Mouse (Mus musculus) megakaryocyte, embryonic 14.5 days (primary cell): ENCODE measurements around the gene Dnajc13. TPM values are rescaled to one million over a fixed set of nuclear protein-coding genes. Genes with fewer than 3 reads are reported as not detected.

Experiments used
- H3K27me3 ChIP-seq: replicated peaks from 2 replicates; pipeline ENCODE3; 2012; ENCODE audit warnings: inconsistent platforms
- H3K36me3 ChIP-seq: replicated peaks from 2 replicates; pipeline ENCODE3; 2012; ENCODE audit warnings: low read length, inconsistent platforms, mixed read lengths
- H3K4me1 ChIP-seq: 2 replicates; pipeline ENCODE4 v1.6.1; 2012; ENCODE audit warnings: inconsistent platforms
- H3K4me3 ChIP-seq: replicated peaks from 2 replicates; pipeline ENCODE3; 2012; ENCODE audit warnings: moderate library complexity, mild to moderate bottlenecking, inconsistent platforms
- H3K9me3 ChIP-seq: 2 replicates; pipeline ENCODE4 v1.6.1; 2012; ENCODE audit warnings: inconsistent platforms
- FLI1 ChIP-seq: IDR thresholded peaks from 2 replicates; pipeline ENCODE4 v1.6.1; 2012; ENCODE audit warnings: low read length, inconsistent platforms, mixed read lengths
- GATA1 ChIP-seq: IDR thresholded peaks from 3 replicates; pipeline ENCODE4 v1.6.1; 2012; ENCODE audit warnings: mixed read lengths, low read length, inconsistent platforms, borderline replicate concordance
- polyA plus RNA-seq: library from polyadenylated mRNA; stranded (reverse); fragments of >175 nt; gene quantifications from 2 replicates; pipeline ENCODE4 v1.2.3, GENCODE M21; 2012; ENCODE audit warnings: low replicate concordance; ENCODE audit not compliant: insufficient read depth

Dnajc13 gene
- polyA plus RNA-seq, 1 experiment: 3.0 TPM

DNA sequence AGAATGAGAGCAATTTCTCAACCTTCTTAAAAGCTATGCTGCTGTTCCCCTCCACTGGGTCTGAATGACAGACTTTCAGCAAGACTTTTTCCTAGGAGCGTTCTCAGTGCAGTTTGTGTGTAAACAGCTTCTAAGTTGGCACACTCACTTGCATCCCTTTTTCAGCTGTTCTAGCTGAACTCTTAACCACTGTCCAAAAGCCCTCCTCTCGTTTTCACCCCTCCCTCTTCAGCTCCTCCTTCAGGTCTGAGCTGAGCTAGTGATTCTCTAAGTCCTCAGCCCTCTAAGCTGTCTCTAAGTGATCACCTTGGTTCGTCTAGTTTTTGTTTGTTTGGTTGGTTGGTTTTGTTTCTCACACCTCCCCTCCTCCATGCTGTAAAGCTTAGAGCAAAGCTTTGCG, 2.4 kb downstream of the Dnajc13 start:
- TF ChIP-seq FLI1 (no peak), GATA1 (no peak)
- Histone ChIP-seq H3K4me1 (peaks cover 67% of the 10 kb centered on the region), H3K27me3 (no peaks in the 10 kb centered on the region), H3K9me3 (no peaks in the 10 kb centered on the region), H3K4me3 (no peak overlapping the region), H3K36me3 (peaks cover 9% of the 10 kb centered on the region)

DNA sequence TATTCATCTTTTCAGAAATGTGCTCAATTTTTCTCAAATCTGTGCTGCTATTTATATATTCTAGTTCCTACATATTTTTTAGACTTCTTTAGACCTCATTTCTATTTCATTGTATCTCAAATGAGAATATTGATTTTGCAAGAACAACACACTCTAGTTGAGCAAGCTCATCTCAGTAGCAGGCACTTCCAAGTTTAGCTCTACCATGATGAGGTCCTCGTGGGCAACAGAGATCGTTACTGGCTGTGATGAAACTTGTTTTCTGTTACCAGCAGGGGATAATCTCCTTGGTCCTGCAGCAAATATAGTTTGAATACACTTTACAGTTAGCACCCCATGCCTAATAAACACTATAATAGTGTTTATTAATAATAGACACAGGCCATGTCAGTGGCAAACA, 6.6 kb downstream of the Dnajc13 start:
- peaks cover 61% of the 10 kb centered on the region for H3K4me1 ChIP-seq
- no peaks in the 10 kb centered on the region for H3K27me3 ChIP-seq
- peaks cover 15% of the 10 kb centered on the region for H3K36me3 ChIP-seq
- TF ChIP-seq FLI1: no peak
- TF ChIP-seq GATA1: no peak
- H3K4me3 ChIP-seq: no peak overlapping the region
- no peaks in the 10 kb centered on the region for H3K9me3 ChIP-seq

DNA sequence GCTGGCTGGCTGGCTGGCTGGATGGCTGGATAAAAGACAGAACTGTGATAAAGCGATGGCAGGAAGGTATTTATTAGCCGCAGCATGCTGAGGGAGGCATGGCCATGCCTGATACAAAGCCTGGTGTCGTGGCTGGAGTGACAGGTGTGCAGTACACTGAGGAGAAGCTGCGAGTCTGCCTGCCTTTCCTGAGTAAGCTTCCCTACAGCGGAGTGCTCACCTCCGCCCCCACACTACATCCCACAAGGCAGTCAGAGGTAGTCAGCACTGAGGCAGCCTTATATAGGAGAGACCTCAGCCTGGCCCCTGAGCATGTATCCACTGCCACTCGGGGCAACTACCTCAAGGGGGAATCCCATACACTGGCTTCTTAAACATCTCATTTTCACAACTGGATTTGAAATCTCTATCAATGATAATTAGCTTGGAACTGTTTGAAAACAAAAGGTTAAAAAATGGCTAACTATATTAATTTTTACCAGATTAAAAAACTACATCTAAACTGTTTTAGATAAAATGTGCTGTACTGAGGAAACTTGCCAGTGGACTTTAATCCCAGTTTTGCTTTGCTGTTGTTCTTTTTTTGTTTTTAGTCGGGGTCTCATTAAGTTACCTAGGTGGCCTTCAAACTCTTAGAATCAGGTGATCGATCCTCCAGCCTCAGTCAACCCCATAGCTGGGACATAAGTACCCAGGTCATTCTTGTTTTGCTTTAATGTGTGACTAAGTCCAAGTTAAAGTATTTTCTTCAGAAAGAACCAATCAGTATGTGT, 8.1 kb downstream of the Dnajc13 start:
- no peak for TF ChIP-seq GATA1
- no peak for TF ChIP-seq FLI1
- Histone ChIP-seq H3K27me3 (no peaks in the 10 kb centered on the region), H3K36me3 (peaks cover 13% of the 10 kb centered on the region), H3K4me3 (no peak overlapping the region), H3K4me1 (peaks cover 50% of the 10 kb centered on the region), H3K9me3 (no peaks in the 10 kb centered on the region)

DNA sequence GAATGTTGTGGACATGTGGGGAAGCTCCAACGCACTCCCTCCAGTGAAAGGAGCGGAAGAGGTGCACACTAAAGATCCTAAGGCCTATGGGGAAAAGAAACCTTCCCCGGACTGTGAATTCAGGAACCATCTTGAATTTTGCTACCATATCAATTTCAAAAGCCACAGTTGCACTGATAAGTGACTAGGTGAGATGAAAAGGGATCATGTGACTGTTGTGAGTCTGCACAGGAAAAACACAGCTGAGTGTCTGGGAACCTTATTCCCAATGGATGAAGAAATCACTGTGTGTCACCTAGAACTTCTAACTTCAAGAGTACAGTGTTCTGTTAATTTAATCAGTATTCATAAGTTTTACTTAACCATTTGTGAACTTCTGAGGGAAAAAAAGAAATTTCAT, 10.1 kb downstream of the Dnajc13 start:
- H3K27me3 ChIP-seq: no peaks in the 10 kb centered on the region
- peaks cover 44% of the 10 kb centered on the region for H3K4me1 ChIP-seq
- H3K4me3 ChIP-seq: no peak overlapping the region
- no peaks in the 10 kb centered on the region for H3K9me3 ChIP-seq
- peaks cover 13% of the 10 kb centered on the region for H3K36me3 ChIP-seq
- no peak for TF ChIP-seq FLI1
- no peak for TF ChIP-seq GATA1

DNA sequence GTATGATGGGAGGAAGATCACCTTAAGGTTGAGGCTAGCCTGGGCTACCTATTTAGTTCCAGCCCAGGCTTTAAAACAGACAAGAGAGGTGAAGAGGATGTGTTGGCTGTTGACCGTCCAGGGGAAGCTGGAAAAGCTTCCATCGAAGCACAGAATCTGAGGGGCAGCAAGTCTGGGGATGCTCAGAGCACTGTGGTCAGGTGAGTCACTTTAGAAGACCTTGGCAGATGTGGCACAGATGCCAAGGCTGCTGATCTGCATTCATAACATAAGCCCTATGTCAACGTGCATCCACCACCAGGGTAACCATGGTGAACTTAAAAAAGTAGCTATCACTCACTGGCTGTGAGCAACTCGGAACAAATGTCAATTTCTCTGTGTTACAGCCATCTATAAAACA, 11.0 kb downstream of the Dnajc13 start:
- no peak for TF ChIP-seq GATA1
- TF ChIP-seq FLI1: no peak
- Histone ChIP-seq H3K4me3 (no peak overlapping the region), H3K36me3 (peaks cover 15% of the 10 kb centered on the region), H3K4me1 (peaks cover 34% of the 10 kb centered on the region), H3K27me3 (no peaks in the 10 kb centered on the region), H3K9me3 (no peaks in the 10 kb centered on the region)

DNA sequence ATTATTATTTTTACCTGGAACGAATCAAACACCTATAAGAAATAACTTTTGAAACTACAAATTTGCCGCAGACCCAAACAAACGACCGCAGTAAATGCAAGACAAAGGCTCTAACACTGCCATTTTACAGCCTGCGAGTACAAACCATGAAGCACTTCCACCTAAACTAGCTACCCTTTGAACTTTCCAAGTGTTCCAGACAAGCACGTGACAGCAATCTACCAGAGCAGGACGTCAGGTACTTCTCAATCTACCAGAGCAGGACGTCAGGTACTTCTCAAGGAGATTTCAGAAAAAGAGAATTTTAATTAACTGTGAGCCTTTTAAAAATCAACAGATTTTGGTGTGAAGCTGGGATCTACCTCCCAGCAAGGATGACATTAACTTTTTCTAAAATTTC, 11.6 kb downstream of the Dnajc13 start:
- no peaks in the 10 kb centered on the region for H3K9me3 ChIP-seq
- H3K4me3 ChIP-seq: no peak overlapping the region
- no peaks in the 10 kb centered on the region for H3K27me3 ChIP-seq
- H3K4me1 ChIP-seq: peaks cover 34% of the 10 kb centered on the region
- H3K36me3 ChIP-seq: peaks cover 18% of the 10 kb centered on the region
- no peak for TF ChIP-seq GATA1
- no peak for TF ChIP-seq FLI1

DNA sequence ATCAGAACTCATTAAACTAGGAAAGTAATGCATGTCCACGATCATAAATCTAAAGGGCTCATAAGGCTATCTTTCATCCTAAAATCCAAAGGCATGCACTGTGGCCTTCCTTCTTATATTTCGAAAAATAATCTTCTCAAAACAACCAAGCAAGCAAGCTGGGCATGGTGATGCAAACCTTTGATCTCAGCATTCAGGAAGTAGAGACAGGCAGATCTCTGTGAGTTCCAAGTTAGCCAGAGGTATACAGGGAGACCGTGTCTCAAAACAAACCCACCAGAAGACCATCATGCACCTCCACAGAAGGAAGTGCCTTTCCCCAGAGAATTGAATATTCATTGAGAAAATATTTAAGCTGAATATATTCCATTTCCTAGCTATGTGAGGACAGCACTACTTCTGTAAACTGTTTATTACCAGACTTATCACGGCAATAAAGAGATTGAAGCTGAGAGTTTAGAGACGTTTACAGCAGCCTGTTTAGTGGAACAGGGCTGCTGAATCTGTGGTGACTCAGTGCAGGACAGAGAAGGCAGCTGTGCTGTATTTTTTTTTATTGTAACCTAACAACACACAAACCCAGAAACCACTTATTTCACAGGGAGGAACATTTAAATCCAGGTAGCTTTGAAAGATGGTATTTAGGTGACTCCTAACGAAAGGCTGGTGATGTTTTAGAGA, 15.3 kb downstream of the Dnajc13 start:
- Histone ChIP-seq H3K9me3 (no peaks in the 10 kb centered on the region), H3K36me3 (peaks cover 40% of the 10 kb centered on the region), H3K27me3 (no peaks in the 10 kb centered on the region), H3K4me1 (peaks cover 25% of the 10 kb centered on the region), H3K4me3 (no peak overlapping the region)
- TF ChIP-seq GATA1 (no peak), FLI1 (no peak)

DNA sequence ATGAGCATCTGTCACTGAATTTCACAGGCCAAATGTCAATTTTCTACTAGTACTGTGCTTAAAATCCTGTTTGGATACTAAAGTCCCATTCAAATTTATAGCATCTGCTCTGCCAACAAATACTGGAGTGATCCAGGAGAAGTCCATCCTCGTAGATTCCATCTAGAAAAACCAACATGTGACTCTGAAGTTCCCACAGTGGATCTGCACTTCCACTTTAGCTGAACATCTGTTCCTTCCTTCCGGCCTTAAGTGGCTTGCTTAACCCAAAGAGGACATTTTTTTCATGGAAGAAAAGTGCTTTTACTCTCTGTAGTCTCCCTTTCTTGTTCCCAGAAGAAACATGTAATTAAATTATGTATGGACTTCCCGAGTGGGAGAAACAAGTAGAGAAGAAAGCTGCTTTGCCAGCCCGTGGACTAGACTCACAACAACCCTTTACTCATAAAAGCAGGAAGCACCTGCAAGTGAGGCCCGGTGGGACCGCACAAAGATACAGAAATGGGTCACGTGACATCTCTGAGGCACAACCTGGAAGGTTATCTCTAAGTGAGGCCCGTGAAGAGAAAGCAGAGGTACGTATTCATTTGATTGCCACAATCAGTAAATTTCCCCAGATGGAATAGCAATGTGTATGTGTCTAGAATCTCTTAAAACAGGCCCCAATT, 18.8 kb downstream of the Dnajc13 start:
- H3K27me3 ChIP-seq: no peaks in the 10 kb centered on the region
- H3K9me3 ChIP-seq: no peaks in the 10 kb centered on the region
- H3K4me1 ChIP-seq: peaks cover 18% of the 10 kb centered on the region
- no peak overlapping the region for H3K4me3 ChIP-seq
- no peak for TF ChIP-seq FLI1
- no peak for TF ChIP-seq GATA1
- H3K36me3 ChIP-seq: peaks cover 59% of the 10 kb centered on the region

DNA sequence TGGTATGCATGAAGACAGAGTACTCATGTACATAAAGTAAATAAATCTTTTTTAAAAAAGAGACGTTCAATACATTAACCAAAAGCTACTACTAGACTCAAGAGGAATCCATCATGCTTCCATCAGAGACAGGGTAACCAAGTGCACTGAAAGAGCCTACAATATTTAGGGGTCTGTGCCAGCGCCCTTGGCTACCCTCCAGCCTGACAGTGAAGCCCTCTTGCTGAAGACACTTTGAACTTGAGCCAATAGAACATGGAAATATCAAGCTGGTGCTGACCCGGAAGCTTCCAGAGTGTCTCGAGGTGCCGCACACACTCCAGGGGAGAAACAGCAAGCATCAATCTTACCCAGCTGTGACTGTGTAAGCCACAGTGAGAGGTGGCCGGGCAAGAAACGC, 22.6 kb downstream of the Dnajc13 start:
- peaks cover 78% of the 10 kb centered on the region for H3K36me3 ChIP-seq
- peaks cover 9% of the 10 kb centered on the region; the same call in 1 of the 2 replicates for H3K4me1 ChIP-seq
- H3K9me3 ChIP-seq: no peaks in the 10 kb centered on the region
- TF ChIP-seq FLI1 (no peak), GATA1 (no peak)
- no peaks in the 10 kb centered on the region for H3K27me3 ChIP-seq
- no peak overlapping the region for H3K4me3 ChIP-seq

DNA sequence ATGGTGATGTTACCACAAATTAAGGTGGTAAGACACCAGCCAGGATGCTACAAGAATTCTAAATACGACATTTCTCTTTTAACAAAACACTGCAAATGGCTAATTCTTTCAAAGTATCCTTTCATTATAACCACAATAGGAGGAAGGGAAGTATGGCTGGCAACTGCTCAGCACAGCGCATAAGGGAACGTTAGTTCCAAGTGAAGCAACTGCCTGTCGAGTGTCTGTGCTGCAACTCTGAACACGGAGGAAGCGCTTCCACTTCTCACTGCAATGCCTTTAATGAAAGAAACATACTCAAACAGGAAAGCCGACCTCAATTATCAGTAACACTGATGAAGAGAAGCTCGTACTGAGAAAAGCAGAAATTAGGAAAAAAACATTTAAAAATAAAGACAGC, 23.7 kb downstream of the Dnajc13 start:
- Histone ChIP-seq H3K36me3 (peaks cover 84% of the 10 kb centered on the region), H3K4me3 (no peak overlapping the region), H3K27me3 (no peaks in the 10 kb centered on the region), H3K9me3 (no peaks in the 10 kb centered on the region), H3K4me1 (peaks cover 5% of the 10 kb centered on the region; the same call in 1 of the 2 replicates)
- TF ChIP-seq FLI1 (no peak), GATA1 (no peak)
